Mouse (Mus musculus) kidney, adult 8-10 months (tissue): ENCODE results near the gene Olfr461.
"Not testable (repeated sequence)": the region's sequence is repeated elsewhere in the genome, so short reads cannot be mapped to it uniquely, and the experiment has no call there.

ENCODE experiments used
- DNase-seq, 2 experiments: peaks; one replicate each; pipeline ENCODE4 v3.0.0; 2022

Gene Olfr461

GRCm38 (mm10) chr6:40554950-40555349, at the start of gene Olfr461:
Gene Olfr461 (minus strand): TSS chr6:40555050.
- no peak for DNase-seq

- not testable (repeated sequence) for DNase-seq
Observed at GRCm38 (mm10) chr6:40598546-40598945, 43.7 kb upstream of the Olfr461 start.

DNA sequence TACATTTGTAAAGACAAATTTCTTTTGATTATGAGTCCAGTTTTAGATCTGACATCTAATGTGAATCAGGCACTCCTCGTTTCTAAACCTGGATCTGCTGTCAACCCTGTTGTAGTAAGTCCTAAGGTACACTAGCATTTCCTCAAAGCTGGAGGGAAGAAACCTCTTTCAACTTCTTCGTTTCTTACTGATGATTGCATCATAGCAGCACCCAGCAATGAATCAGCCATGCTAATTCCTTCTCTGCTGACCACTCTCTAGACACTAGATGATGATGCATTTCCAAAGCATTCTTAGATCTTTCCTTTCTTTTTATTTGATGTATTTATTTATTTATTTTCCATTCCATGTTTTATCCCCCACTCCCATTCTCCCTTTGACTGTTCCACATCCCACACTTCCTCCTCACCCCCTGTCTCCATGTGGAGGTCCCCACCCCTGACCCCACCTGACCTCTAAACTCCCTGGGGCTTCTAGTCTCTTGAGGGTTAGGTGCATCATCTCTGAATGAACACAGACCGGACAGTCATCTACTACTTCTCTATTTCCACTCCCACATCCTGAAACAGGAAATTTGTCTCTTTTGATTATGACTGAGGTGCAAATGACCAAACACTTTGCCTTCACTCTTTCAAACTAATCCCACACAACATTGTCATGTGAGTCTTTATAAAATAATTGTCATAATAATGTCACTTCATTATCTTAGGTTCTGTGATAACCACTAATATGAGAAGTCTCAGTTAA, 40.1 kb upstream of the Olfr461 start:
- no peak for DNase-seq

DNA sequence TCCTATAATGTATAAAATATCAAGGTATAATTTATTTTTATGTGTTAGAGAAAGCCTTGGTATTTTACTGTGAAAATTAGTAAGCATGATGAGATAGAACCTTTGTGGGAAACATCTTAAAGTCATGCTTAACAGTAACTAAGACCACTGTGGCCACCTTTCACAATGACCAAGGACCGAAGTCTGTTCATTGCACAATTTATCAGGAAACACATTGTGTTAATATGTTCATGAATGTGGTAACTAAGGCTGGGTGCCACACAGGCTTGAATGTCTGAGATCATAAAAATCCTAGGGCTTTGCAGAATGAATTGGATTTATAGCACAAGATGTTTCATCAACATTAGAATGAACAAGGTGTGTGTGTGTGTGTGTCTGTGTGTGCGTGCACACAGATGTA, 33.5 kb upstream of the Olfr461 start:
- DNase-seq: no peak

GRCm38 (mm10) chr6:40585645-40586044, 30.8 kb upstream of the Olfr461 start, which contains the start of gene Clec5a:
Gene Clec5a (minus strand): TSS chr6:40585821.
- DNase-seq: no peak

DNA sequence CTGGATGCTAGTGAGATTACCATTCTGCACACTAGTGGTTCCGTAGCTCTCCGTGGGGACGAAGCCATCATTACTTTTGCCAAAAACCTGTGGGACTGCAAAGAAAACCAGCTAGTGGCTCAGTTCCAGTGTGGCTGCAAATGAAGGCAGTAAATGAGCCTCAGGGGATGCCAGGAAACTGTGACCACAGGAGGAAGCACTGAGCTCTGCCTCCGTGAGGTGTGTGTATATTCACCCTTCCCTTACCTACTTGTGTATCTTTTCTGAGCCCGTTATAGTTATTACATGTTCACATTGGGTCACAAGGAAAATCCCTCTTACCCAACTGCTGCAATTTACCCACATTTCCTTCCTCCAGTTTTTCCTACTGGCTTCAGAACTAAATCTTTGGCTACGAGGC, 29.5 kb upstream of the Olfr461 start:
- DNase-seq: no peak

GRCm38 (mm10) chr6:40576305-40576704, 21.5 kb upstream of the Olfr461 start:
- DNase-seq: no peak

DNA sequence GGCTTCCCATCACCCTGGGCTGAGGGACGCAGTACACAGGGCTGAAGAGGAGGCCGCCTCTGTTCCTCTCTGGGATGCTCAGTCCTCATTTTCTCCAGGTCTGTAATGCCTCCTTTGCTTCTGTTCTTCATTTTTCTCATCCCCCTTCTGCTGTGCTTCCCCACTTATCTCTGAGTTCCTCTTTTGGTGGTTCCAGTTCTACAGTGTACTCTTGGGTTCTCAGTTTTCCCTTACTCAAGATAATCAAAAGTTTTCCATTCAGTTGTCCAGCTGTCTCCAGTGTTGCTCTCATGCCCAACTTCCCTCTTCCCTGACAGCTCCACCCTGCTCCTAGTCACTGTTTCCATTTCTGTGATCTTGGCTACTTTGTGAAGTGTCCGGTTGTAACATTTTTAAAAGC, 18.8 kb upstream of the Olfr461 start:
- DNase-seq: no peak

DNA sequence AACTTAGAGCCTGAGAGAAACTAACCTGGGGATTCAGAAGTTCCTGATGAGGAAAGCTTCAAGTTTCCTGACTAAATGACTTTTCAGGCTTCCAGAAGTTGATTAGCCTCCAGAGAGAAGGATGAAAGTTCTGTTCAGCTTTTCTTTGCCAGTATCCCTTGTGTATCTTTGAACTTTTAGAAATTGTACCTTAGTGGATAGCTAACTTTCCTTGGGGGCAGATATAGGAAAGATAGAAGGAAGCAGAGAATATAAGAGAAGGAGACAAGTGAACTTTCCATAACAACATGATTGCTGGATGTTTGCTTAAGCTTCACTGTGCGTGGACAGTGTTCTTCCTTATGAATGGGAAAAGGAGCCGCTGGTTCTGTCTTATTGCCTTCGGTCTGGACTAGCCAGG, 14.3 kb upstream of the Olfr461 start, which contains the start of gene Olfr460:
Olfr460 (plus strand) TSS at position 301 of the 400 bp plus-strand sequence.
- no peak for DNase-seq

GRCm38 (mm10) chr6:40544690-40545089, 10.2 kb downstream of the Olfr461 start:
- no peak for DNase-seq

DNA sequence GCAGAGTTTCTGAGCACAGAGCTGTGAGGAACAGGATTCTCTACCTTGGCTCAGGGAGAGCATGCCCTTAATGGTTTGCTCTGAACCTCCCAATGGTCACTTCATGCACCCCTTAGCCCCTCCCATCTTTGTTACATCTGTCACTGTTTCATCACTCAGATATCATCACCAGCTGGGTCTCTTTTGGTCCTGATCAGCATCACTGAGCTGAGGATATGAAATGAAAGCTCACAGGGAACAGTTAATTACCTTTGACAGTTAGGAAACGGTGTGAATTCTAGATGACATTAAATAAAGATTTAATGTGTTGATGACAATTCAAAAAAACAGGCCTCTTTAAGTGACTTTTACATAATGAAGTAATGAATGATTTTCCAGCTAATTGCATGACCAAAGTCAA, 35.4 kb downstream of the Olfr461 start, which contains the start of gene Prss37:
Prss37 (minus strand) TSS at position 101 of the 400 bp plus-strand sequence.
- DNase-seq: no peak

GRCm38 (mm10) chr6:40493229-40493628, 61.6 kb downstream of the Olfr461 start, which contains the start of gene Tas2r108:
Gene Tas2r108 (plus strand): TSS chr6:40493529.
- DNase-seq: no peak
